Mouse (Mus musculus) forebrain, embryonic 15.5 days (tissue): Measurements from ENCODE around the gene Kctd8. TPM values are rescaled to one million over a fixed set of nuclear protein-coding genes. Genes with fewer than 3 reads are reported as not detected.

Experiments
- ATAC-seq: fragments of 200-750 bp; cut with Nextera tagmentation; replicated peaks from 2 replicates; pipeline ENCODE4 v1.8.0; 2017; ENCODE audit warnings: mild to moderate bottlenecking, moderate TSS enrichment, moderate library complexity
- H3K27ac ChIP-seq: fragments of 300-500 bp; sonication (generic); replicated peaks from 2 replicates; pipeline ENCODE4 v1.5.1; 2015; ENCODE audit warnings: mild to moderate bottlenecking, inconsistent platforms
- H3K27me3 ChIP-seq: fragments of 300-500 bp; sonication (generic); 2 replicates; pipeline ENCODE4 v1.6.1; 2015; ENCODE audit warnings: inconsistent platforms
- H3K36me3 ChIP-seq: fragments of 300-500 bp; sonication (generic); 2 replicates; pipeline ENCODE4 v1.6.1; 2015; ENCODE audit warnings: mild to moderate bottlenecking, inconsistent platforms
- H3K4me1 ChIP-seq: fragments of 300-500 bp; sonication (generic); 2 replicates; pipeline ENCODE4 v1.6.1; 2015; ENCODE audit warnings: inconsistent platforms
- H3K4me2 ChIP-seq: fragments of 300-500 bp; sonication (generic); replicated peaks from 2 replicates; pipeline ENCODE4 v1.6.1; 2015; ENCODE audit warnings: mild to moderate bottlenecking, inconsistent platforms
- H3K4me3 ChIP-seq: fragments of 300-500 bp; sonication (generic); 2 replicates; pipeline ENCODE4 v1.5.1; 2015; ENCODE audit warnings: mild to moderate bottlenecking, inconsistent platforms
- H3K9ac ChIP-seq: fragments of 300-500 bp; sonication (generic); replicated peaks from 2 replicates; pipeline ENCODE4 v1.6.1; 2015; ENCODE audit warnings: mild to moderate bottlenecking, inconsistent platforms
- H3K9me3 ChIP-seq: fragments of 300-500 bp; sonication (generic); 2 replicates; pipeline ENCODE4 v1.6.1; 2016; ENCODE audit warnings: inconsistent platforms
- WGBS: fragments of 180-500 bp; shearing (Covaris S2); methylation state at CpG from one replicate; pipeline ENCODE4 v1.1.7; 2015; ENCODE audit warnings: mixed read lengths; 5-methylcytosine and 5-hydroxymethylcytosine counted together
- microRNA-seq: library from miRNA; unstranded; fragments of <30 nt; microRNA quantifications from one replicate; pipeline ENCODE4, GENCODE M21; 2016
- polyA plus RNA-seq: library from polyadenylated mRNA; unstranded; fragments of >200 nt; fragmentation: Nextera tagmentation; extraction: Ambion mirVana; gene quantifications from 2 replicates; pipeline ENCODE4 v1.2.1, GENCODE M21; 2015

Gene Kctd8
- polyA plus RNA-seq, 1 experiment from 2014 or later, result 6.6 TPM

- Histone ChIP-seq H3K9me3 (no peaks in the 10 kb centered on the region), H3K4me1 (no peaks in the 10 kb centered on the region), H3K9ac (no peak overlapping the region), H3K27ac (no peak overlapping the region), H3K4me2 (no peak overlapping the region), H3K36me3 (no peaks in the 10 kb centered on the region), H3K27me3 (no peaks in the 10 kb centered on the region), H3K4me3 (no peak overlapping the region)
- ATAC-seq, result no peak
- WGBS, result 58% methylated on average over 4 of the region's 4 CpGs
Measured at GRCm38 (mm10) chr5:69141082-69141481, 200.4 kb downstream of the Kctd8 start.

- WGBS, result 84% methylated on average over 2 of the region's 2 CpGs
- Histone ChIP-seq H3K4me1 (no peaks in the 10 kb centered on the region), H3K27ac (no peak overlapping the region), H3K9ac (no peak overlapping the region), H3K9me3 (no peaks in the 10 kb centered on the region), H3K27me3 (no peaks in the 10 kb centered on the region), H3K4me2 (no peak overlapping the region), H3K36me3 (no peaks in the 10 kb centered on the region), H3K4me3 (no peak overlapping the region)
- ATAC-seq, result no peak
Measured at GRCm38 (mm10) chr5:69108718-69109117, 232.8 kb downstream of the Kctd8 start.

DNA sequence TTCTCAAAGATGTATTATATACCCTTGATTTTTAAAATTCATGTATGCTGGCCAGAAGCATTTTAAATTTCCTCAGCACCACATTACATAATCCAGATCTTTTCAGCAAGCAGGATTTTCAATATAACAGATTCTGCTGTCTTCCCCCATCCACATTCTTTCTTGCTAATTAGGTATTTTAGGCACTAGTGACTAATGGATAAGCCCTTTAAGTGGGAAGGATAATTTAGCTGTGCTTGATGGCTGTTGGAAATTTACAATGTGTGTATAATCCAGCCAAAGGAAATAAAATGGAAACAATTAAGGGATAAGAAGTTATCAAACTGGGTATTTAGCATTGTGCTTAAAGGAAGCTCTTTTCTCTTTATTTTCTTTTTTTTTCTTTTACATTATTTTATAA is 252.6 kb downstream of the Kctd8 start:
- ATAC-seq, result no peak
- no peak overlapping the region for H3K9ac ChIP-seq
- no peak overlapping the region for H3K4me3 ChIP-seq
- H3K36me3 ChIP-seq, result no peaks in the 10 kb centered on the region
- H3K4me1 ChIP-seq, result no peaks in the 10 kb centered on the region
- H3K27me3 ChIP-seq, result no peaks in the 10 kb centered on the region
- no peaks in the 10 kb centered on the region for H3K9me3 ChIP-seq
- H3K27ac ChIP-seq, result no peak overlapping the region
- no peak overlapping the region for H3K4me2 ChIP-seq

Small RNA genes lying within 50 kb of the gene (microRNA-seq; reads per million reads assigned to microRNA genes)
- not detected for gene Gm24368

Other genes with a start within 250 kb of the Kctd8 start
- gene Yipf7, start 201.0 kb upstream of the Kctd8 start, polyA plus RNA-seq, result not detected in 2 replicates
- 47.2 and 47.8 TPM in 2 replicates for gene Guf1, start 215.2 kb upstream of the Kctd8 start, polyA plus RNA-seq